Mouse (Mus musculus): ENCODE results near the gene Lrmda. TPM values are rescaled to one million over a fixed set of nuclear protein-coding genes. Genes with fewer than 3 reads are reported as not detected.

Gene Lrmda
- polyA plus RNA-seq, 1 experiment from 2014 or later, result 1.8 TPM

- no peak for TF ChIP-seq CTCF (IDR thresholded peaks at IDR 0.05; ENCODE audit: low read depth)
- H3K4me2 ChIP-seq (replicated peaks; ENCODE audit: low read depth), result no peak overlapping the region
- H3K36me3 ChIP-seq (ENCODE audit: control insufficient read depth, insufficient read depth), result no peaks in the 10 kb centered on the region
- H3K4me3 ChIP-seq (ENCODE audit: low read depth, low read length), result no peak overlapping the region
- 38% methylated on average over 4 of the region's 4 CpGs for WGBS
- no peaks in the 10 kb centered on the region for H3K27me3 ChIP-seq (replicated peaks; ENCODE audit: control insufficient read depth, insufficient read depth, low read length)
- H3K9ac ChIP-seq (ENCODE audit: low read depth, low read length), result no peak overlapping the region
- 0 out of 2 replicates have a peak, but pooled peaks cover 3% of the 10 kb centered on the region for H3K4me1 ChIP-seq (replicated peaks; ENCODE audit: control insufficient read depth, insufficient read depth, low read length)
- ATAC-seq, result no peak
- no peaks in the 10 kb centered on the region for H3K9me3 ChIP-seq (ENCODE audit: control insufficient read depth)
- H3K27ac ChIP-seq (ENCODE audit: low read depth, low read length), result no peak overlapping the region
Measured at GRCm38 (mm10) chr14:22091306-22091705, 71.8 kb downstream of the Lrmda start.

- no peaks in the 10 kb centered on the region for H3K36me3 ChIP-seq (ENCODE audit: control insufficient read depth, insufficient read depth)
- 59% methylated on average over 8 of the region's 8 CpGs for WGBS
- no peak for TF ChIP-seq CTCF (IDR thresholded peaks at IDR 0.05; ENCODE audit: low read depth)
- no peak overlapping the region for H3K4me2 ChIP-seq (replicated peaks; ENCODE audit: low read depth)
- no peaks in the 10 kb centered on the region for H3K9me3 ChIP-seq (ENCODE audit: control insufficient read depth)
- no peak for ATAC-seq
- no peaks in the 10 kb centered on the region for H3K27me3 ChIP-seq (replicated peaks; ENCODE audit: control insufficient read depth, insufficient read depth, low read length)
- no peak overlapping the region for H3K4me3 ChIP-seq (ENCODE audit: low read depth, low read length)
- no peak overlapping the region for H3K27ac ChIP-seq (ENCODE audit: low read depth, low read length)
- H3K9ac ChIP-seq (ENCODE audit: low read depth, low read length), result no peak overlapping the region
- 0 out of 2 replicates have a peak, but pooled peaks cover 3% of the 10 kb centered on the region for H3K4me1 ChIP-seq (replicated peaks; ENCODE audit: control insufficient read depth, insufficient read depth, low read length)
Measured at GRCm38 (mm10) chr14:22093124-22093523, 73.6 kb downstream of the Lrmda start.

GRCm38 (mm10) chr14:22101961-22102805 lies 82.7 kb downstream of the Lrmda start:
- ATAC-seq, result no peak

GRCm38 (mm10) chr14:22105855-22106254 lies 86.3 kb downstream of the Lrmda start:
- ATAC-seq, result no peak
- no peak overlapping the region for H3K4me2 ChIP-seq (replicated peaks; ENCODE audit: low read depth)
- 47% methylated on average over 4 of the region's 4 CpGs for WGBS

More at GRCm38 (mm10) chr14:22101961-22102805, 82.7 kb downstream of the Lrmda start:
- 86% methylated on average over 14 of the region's 14 CpGs for WGBS
- Histone ChIP-seq H3K36me3 (ENCODE audit: control insufficient read depth, insufficient read depth) (no peaks in the 10 kb centered on the region), H3K27ac (ENCODE audit: low read depth, low read length) (no peak overlapping the region), H3K4me1 (replicated peaks; ENCODE audit: control insufficient read depth, insufficient read depth, low read length) (peaks cover 5% of the 10 kb centered on the region; the same call in 1 of the 2 replicates), H3K4me2 (replicated peaks; ENCODE audit: low read depth) (no peak overlapping the region), H3K4me3 (ENCODE audit: low read depth, low read length) (no peak overlapping the region), H3K9me3 (ENCODE audit: control insufficient read depth) (no peaks in the 10 kb centered on the region), H3K9ac (ENCODE audit: low read depth, low read length) (no peak overlapping the region), H3K27me3 (replicated peaks; ENCODE audit: control insufficient read depth, insufficient read depth, low read length) (no peaks in the 10 kb centered on the region)
- TF ChIP-seq CTCF (IDR thresholded peaks at IDR 0.05; ENCODE audit: low read depth), result no peak

GRCm38 (mm10) chr14:22106777-22107176 lies 87.3 kb downstream of the Lrmda start:
- Histone ChIP-seq H3K4me3 (ENCODE audit: low read depth, low read length) (no peak overlapping the region), H3K27ac (ENCODE audit: low read depth, low read length) (peak overlapping the region; percentile 4; the same call in 1 of the 2 replicates), H3K4me1 (replicated peaks; ENCODE audit: control insufficient read depth, insufficient read depth, low read length) (peaks cover 5% of the 10 kb centered on the region; the same call in 1 of the 2 replicates), H3K9ac (ENCODE audit: low read depth, low read length) (no peak overlapping the region), H3K36me3 (ENCODE audit: control insufficient read depth, insufficient read depth) (no peaks in the 10 kb centered on the region), H3K4me2 (replicated peaks; ENCODE audit: low read depth) (no peak overlapping the region), H3K27me3 (replicated peaks; ENCODE audit: control insufficient read depth, insufficient read depth, low read length) (no peaks in the 10 kb centered on the region), H3K9me3 (ENCODE audit: control insufficient read depth) (no peaks in the 10 kb centered on the region)
- WGBS, result 46% methylated on average over 3 of the region's 3 CpGs
- peak; percentile 56; the same call in 1 of the 2 replicates for ATAC-seq
- TF ChIP-seq CTCF (IDR thresholded peaks at IDR 0.05; ENCODE audit: low read depth), result no peak

More at GRCm38 (mm10) chr14:22105855-22106254, 86.3 kb downstream of the Lrmda start:
- H3K4me1 ChIP-seq (replicated peaks; ENCODE audit: control insufficient read depth, insufficient read depth, low read length), result peaks cover 5% of the 10 kb centered on the region; the same call in 1 of the 2 replicates
- no peaks in the 10 kb centered on the region for H3K36me3 ChIP-seq (ENCODE audit: control insufficient read depth, insufficient read depth)
- H3K27me3 ChIP-seq (replicated peaks; ENCODE audit: control insufficient read depth, insufficient read depth, low read length), result no peaks in the 10 kb centered on the region
- no peak for TF ChIP-seq CTCF (IDR thresholded peaks at IDR 0.05; ENCODE audit: low read depth)
- H3K9ac ChIP-seq (ENCODE audit: low read depth, low read length), result no peak overlapping the region
- H3K9me3 ChIP-seq (ENCODE audit: control insufficient read depth), result no peaks in the 10 kb centered on the region
- H3K27ac ChIP-seq (ENCODE audit: low read depth, low read length), result no peak overlapping the region
- H3K4me3 ChIP-seq (ENCODE audit: low read depth, low read length), result no peak overlapping the region

GRCm38 (mm10) chr14:22109423-22109822 lies 89.9 kb downstream of the Lrmda start:
- 49% methylated on average over 4 of the region's 4 CpGs for WGBS
- TF ChIP-seq CTCF (IDR thresholded peaks at IDR 0.05; ENCODE audit: low read depth), result no peak
- no peaks in the 10 kb centered on the region for H3K4me1 ChIP-seq (replicated peaks; ENCODE audit: control insufficient read depth, insufficient read depth, low read length)
- no peak overlapping the region for H3K27ac ChIP-seq (ENCODE audit: low read depth, low read length)
- no peaks in the 10 kb centered on the region for H3K36me3 ChIP-seq (ENCODE audit: control insufficient read depth, insufficient read depth)
- H3K4me2 ChIP-seq (replicated peaks; ENCODE audit: low read depth), result no peak overlapping the region
- no peak overlapping the region for H3K4me3 ChIP-seq (ENCODE audit: low read depth, low read length)
- no peaks in the 10 kb centered on the region for H3K9me3 ChIP-seq (ENCODE audit: control insufficient read depth)
- no peaks in the 10 kb centered on the region for H3K27me3 ChIP-seq (replicated peaks; ENCODE audit: control insufficient read depth, insufficient read depth, low read length)
- no peak for ATAC-seq
- H3K9ac ChIP-seq (ENCODE audit: low read depth, low read length), result no peak overlapping the region

Measured in intestine, postnatal 0 days (tissue).